Mouse (Mus musculus): ENCODE data around the gene Hyal1. TPM values are rescaled to one million over a fixed set of nuclear protein-coding genes. Genes with fewer than 3 reads are reported as not detected.

The Hyal1 gene
- total and polyA plus RNA-seq, 3 experiments: 1.3 to 3.4 TPM; not detected in 1

DNA sequence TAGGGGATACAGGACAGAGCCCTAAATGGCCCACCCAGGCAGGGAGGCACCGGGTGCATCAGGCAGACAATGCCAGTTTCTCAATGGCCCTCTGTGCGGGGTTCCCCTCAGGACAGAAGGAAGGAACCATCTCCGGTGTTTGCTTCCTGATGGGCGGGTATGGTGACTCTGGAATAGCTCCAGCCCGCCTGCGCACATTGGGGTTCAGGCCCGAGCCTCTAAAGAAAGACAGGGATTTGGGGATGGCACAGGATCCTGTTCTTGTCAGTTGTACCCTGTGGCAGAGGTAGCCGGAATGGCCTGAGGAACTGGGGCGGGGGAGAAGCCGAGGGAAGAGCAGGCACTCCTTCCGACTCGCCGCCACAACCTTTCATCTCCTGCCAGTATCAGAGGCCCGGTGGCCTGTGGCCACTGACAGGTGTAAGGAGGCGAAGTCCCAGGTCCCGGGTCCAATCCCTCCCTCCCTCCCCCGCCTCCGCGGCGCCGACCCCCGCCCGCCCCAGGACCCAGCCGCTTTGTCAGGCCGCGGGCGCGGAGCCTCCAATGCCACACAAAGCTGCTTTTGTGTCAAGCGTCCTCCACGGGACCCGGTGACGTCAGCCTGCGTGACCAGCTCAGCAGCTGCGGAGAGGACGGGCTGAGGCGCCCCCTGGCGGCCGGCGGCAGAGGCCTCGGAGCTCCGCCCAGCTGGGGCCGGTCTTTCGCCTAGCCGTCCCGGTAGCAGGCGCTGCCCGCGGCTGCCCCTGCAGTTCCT lies 35.6 kb downstream of the Hyal1 start:
- peak; percentile 95 for DNase-seq (ENCODE audit: low read depth, low spot score)
- no peaks in the 10 kb centered on the region for H3K9me3 ChIP-seq (replicated peaks; ENCODE audit: insufficient read depth, low read length)
- H3K79me2 ChIP-seq (ENCODE audit: control insufficient read depth, insufficient read depth, low read length, poor library complexity): peaks cover 2% of the 10 kb centered on the region; the same call in 1 of the 2 replicates
- H3K27ac ChIP-seq (ENCODE audit: control insufficient read depth, low read depth, low read length): peak overlapping the region; percentile 54
- peaks cover 3 to 22% of the 10 kb centered on the region in 2 experiments; a peak in 3 of 4 replicates for H3K4me1 ChIP-seq (ENCODE audit: control insufficient read depth in 1 of 2, insufficient read depth in 2 of 2, low read length in 2 of 2)
- TF ChIP-seq TAL1 (IDR thresholded peaks at IDR 0.05; ENCODE audit: low read length) (no peak), RAD21 (IDR thresholded peaks at IDR 0.05; ENCODE audit: low read depth, low read length) (peak; percentile 59), ZC3H11A (IDR thresholded peaks at IDR 0.05; ENCODE audit: low read depth, low read length) (0 out of 2 replicates have a peak, but pooled peaks have one; percentile 8), CTCF (IDR thresholded peaks at IDR 0.05 in 2 of 3, conservative IDR thresholded peaks at IDR 0.05 in 1 of 3; ENCODE audit: control insufficient read depth in 1 of 3, insufficient read depth in 1 of 3, low read depth in 2 of 3, low read length in 3 of 3, poor library complexity in 1 of 3, severe bottlenecking in 1 of 3) (peak; percentile 86 to 98 (median 96)), USF2 (IDR thresholded peaks at IDR 0.05; ENCODE audit: borderline replicate concordance in 1 of 2, insufficient read depth in 1 of 2, low read depth in 1 of 2, low read length in 2 of 2) (no peak), ZMIZ1 (IDR thresholded peaks at IDR 0.05; ENCODE audit: low read depth, low read length) (peak; percentile 41; the same call in 1 of the 2 replicates), ETS1 (IDR thresholded peaks at IDR 0.05; ENCODE audit: low read depth, low read length) (peak; percentile 80), SMC3 (IDR thresholded peaks at IDR 0.05; ENCODE audit: low read depth, low read length) (peak; percentile 62), GATA1 (IDR thresholded peaks at IDR 0.05; ENCODE audit: low read depth, low read length) (no peak), EP300 (IDR thresholded peaks at IDR 0.05; ENCODE audit: low read depth in 1 of 2, low read length in 2 of 2) (0 out of 4 replicates have a peak, but pooled peaks of 1 of the 2 experiments have one; percentile 7), TCF12 (IDR thresholded peaks at IDR 0.05; ENCODE audit: low read depth, low read length) (peak; percentile 54; the same call in 1 of the 2 replicates), NELFE (IDR thresholded peaks at IDR 0.05; ENCODE audit: low read depth, low read length) (peak; percentile 49), POLR2A (IDR thresholded peaks at IDR 0.05; ENCODE audit: control insufficient read depth in 1 of 2, insufficient read depth in 1 of 2, low read depth in 1 of 2, low read length in 2 of 2, poor library complexity in 1 of 2) (peak; percentile 35 to 55; a peak in 1 of 4 replicates), MXI1 (IDR thresholded peaks at IDR 0.05; ENCODE audit: low read depth, low read length) (peak; percentile 64; the same call in 1 of the 2 replicates), UBTF (IDR thresholded peaks at IDR 0.05; ENCODE audit: borderline replicate concordance, insufficient read depth, low read depth, low read length) (peak; percentile 85; the same call in 1 of the 2 replicates), SIN3A (IDR thresholded peaks at IDR 0.05; ENCODE audit: low read length) (peak; percentile 80), ELF1 (IDR thresholded peaks at IDR 0.05; ENCODE audit: low read depth, low read length) (peak; percentile 73), MAZ (IDR thresholded peaks at IDR 0.05; ENCODE audit: low read depth, low read length) (peak; percentile 34; the same call in 1 of the 2 replicates), BHLHE40 (IDR thresholded peaks at IDR 0.05; ENCODE audit: borderline replicate concordance, low read depth, low read length) (no peak), CHD1 (IDR thresholded peaks at IDR 0.05; ENCODE audit: low read depth, low read length) (no peak), POLR2AphosphoS2 (IDR thresholded peaks at IDR 0.05; ENCODE audit: low read length) (no peak), USF1 (IDR thresholded peaks at IDR 0.05; ENCODE audit: low read depth, low read length) (peak; percentile 67), NRF1 (IDR thresholded peaks at IDR 0.05; ENCODE audit: insufficient read depth, low read depth, low read length, poor library complexity, severe bottlenecking) (peak; percentile 35; the same call in 1 of the 2 replicates), POLR2AphosphoS5 (IDR thresholded peaks at IDR 0.05; ENCODE audit: borderline replicate concordance, low read depth, low read length) (no peak), HCFC1 (IDR thresholded peaks at IDR 0.05; ENCODE audit: low read depth, low read length) (peak; percentile 72), TBP (IDR thresholded peaks at IDR 0.05; ENCODE audit: low read depth, low read length) (peak; percentile 27; the same call in 1 of the 2 replicates), E2F4 (IDR thresholded peaks at IDR 0.05; ENCODE audit: borderline replicate concordance, low read depth, low read length) (no peak)
- no peaks in the 10 kb centered on the region for H3K27me3 ChIP-seq (ENCODE audit: control insufficient read depth in 1 of 2, insufficient read depth in 2 of 2, low read length in 2 of 2)
- H3K36me3 ChIP-seq (ENCODE audit: control insufficient read depth in 1 of 2, insufficient read depth in 2 of 2, low read length in 2 of 2): peaks cover 0 to 11% of the 10 kb centered on the region in 2 experiments; a peak in 3 of 4 replicates
- H3K4me3 ChIP-seq (ENCODE audit: control insufficient read depth in 1 of 2, insufficient read depth in 1 of 2, low read depth in 2 of 2, low read length in 2 of 2): peak overlapping the region; percentile 67 to 85
- H3K9ac ChIP-seq (ENCODE audit: control insufficient read depth, low read depth, low read length, poor library complexity, severe bottlenecking): peak overlapping the region; percentile 84

All from MEL (cell line).